Mouse (Mus musculus) midbrain, embryonic 16.5 days (tissue): ENCODE data around the gene Sh3glb2. TPM values are rescaled to one million over a fixed set of nuclear protein-coding genes. Genes with fewer than 3 reads are reported as not detected.

ENCODE experiments used
- ATAC-seq: fragments of 200-750 bp; cut with Nextera tagmentation; 2 replicates; pipeline ENCODE4 v1.8.0; 2017; ENCODE audit warnings: moderate TSS enrichment
- H3K27ac ChIP-seq: fragments of 300-500 bp; sonication (generic); 2 replicates; pipeline ENCODE4 v1.5.1; 2014; ENCODE audit warnings: mild to moderate bottlenecking, low read length, mixed read lengths
- H3K27me3 ChIP-seq: fragments of 300-500 bp; sonication (generic); 2 replicates; pipeline ENCODE4 v1.6.1; 2014; ENCODE audit warnings: low read depth, low read length, mixed read lengths; ENCODE audit not compliant: control insufficient read depth, insufficient read depth
- H3K36me3 ChIP-seq: fragments of 300-500 bp; sonication (generic); 2 replicates; pipeline ENCODE4 v1.6.1; 2014; ENCODE audit warnings: mild to moderate bottlenecking, low read length, moderate library complexity, mixed read lengths; ENCODE audit not compliant: control insufficient read depth, insufficient read depth
- H3K4me1 ChIP-seq: fragments of 300-500 bp; sonication (generic); 2 replicates; pipeline ENCODE4 v1.6.1; 2014; ENCODE audit warnings: mild to moderate bottlenecking, low read length, mixed read lengths; ENCODE audit not compliant: control insufficient read depth, insufficient read depth
- H3K4me2 ChIP-seq: fragments of 300-500 bp; sonication (generic); 2 replicates; pipeline ENCODE4 v1.6.1; 2014; ENCODE audit warnings: mild to moderate bottlenecking, low read length, mixed read lengths
- H3K4me3 ChIP-seq: fragments of 300-500 bp; sonication (generic); 2 replicates; pipeline ENCODE4 v1.5.1; 2014; ENCODE audit warnings: low read depth, mild to moderate bottlenecking, low read length, moderate library complexity, mixed read lengths
- H3K9ac ChIP-seq: fragments of 300-500 bp; sonication (generic); 2 replicates; pipeline ENCODE4 v1.6.1; 2014; ENCODE audit warnings: low read depth, low read length, mixed read lengths
- H3K9me3 ChIP-seq: fragments of 300-500 bp; sonication (generic); replicated peaks from 2 replicates; pipeline ENCODE4 v1.6.1; 2014; ENCODE audit warnings: mild to moderate bottlenecking, low read length, mixed read lengths; ENCODE audit not compliant: control insufficient read depth, poor library complexity, severe bottlenecking
- WGBS: fragments of 180-500 bp; shearing (Covaris S2); extraction: QIAGEN DNeasy Blood & Tissue Kit; methylation state at CpG from one replicate; pipeline ENCODE4 v1.1.7; 2014; 5-methylcytosine and 5-hydroxymethylcytosine counted together
- polyA plus RNA-seq: library from polyadenylated mRNA; unstranded; fragments of >200 nt; fragmentation: Nextera tagmentation; extraction: Ambion mirVana; gene quantifications from 2 replicates; pipeline ENCODE4 v1.2.1, GENCODE M21; 2015

Gene Sh3glb2
- 206 and 218 TPM in 2 replicates for polyA plus RNA-seq

DNA sequence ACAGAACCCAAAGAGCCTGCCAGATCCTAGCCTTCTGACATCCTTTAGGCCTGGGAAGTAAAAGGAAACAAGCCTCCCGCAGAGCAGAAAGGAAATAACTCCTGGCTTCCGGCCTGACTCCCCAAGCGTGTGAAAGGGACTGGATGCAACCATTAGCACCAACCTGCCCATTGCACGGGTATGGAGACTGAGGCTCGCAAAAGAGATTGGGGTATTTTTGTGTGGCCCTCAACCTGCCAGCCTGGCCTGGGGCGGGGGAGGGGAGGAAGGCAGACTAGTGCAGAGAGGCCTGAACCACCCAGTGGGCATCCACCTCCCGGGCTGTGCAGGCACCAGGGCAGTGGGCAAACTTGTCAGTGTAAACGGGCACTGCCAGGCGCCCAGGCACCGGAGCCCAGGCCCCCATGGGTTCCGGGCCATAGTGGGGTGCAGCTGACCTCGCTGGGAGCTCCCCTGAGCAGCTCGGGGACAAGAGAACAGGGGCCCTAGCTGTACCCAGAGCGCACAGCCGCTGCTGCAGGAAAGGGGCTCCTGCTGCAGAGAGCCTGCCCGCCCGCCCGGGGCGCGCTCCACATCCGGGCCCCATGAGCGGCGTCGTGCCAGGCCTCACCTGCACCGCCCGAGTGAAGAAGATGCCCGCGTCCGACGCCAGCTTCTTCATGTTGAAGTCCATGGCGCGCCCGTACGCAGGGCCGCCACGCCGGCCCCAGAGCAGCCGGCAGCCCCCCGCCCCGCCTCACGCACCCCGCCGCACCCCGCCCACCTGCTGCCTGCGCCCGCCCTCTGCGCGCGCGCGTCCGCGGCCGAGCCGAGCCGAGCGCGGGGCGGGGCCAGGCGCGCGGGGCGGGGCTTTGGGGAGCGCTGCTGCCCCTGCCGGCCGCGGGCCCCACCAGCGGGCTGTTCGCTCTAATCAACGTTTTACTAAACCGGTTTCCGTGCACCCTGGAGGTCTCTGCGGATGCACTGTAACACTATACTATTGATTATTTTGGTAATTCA, at the start of gene Sh3glb2:
Gene Sh3glb2, minus strand, starts transcription at position 805 of the 999 bp plus-strand sequence.
- H3K27ac ChIP-seq: peak within 1 kb of the TSS; percentile 78
- H3K4me3 ChIP-seq: peak within 1 kb of the TSS; percentile 83
- peaks cover 19% of the 10 kb centered on the region for H3K4me1 ChIP-seq
- H3K36me3 ChIP-seq: peaks cover 10% of the 10 kb centered on the region; the same call in 1 of the 2 replicates
- peak; percentile 80 for ATAC-seq
- peak within 1 kb of the TSS; percentile 91 for H3K9ac ChIP-seq
- peak within 1 kb of the TSS; percentile 63 for H3K4me2 ChIP-seq
- no peaks in the 10 kb centered on the region for H3K9me3 ChIP-seq
- no peaks in the 10 kb centered on the region for H3K27me3 ChIP-seq
- WGBS: 3% methylated on average over 47 of the region's 73 CpGs

- H3K27me3 ChIP-seq: no peaks in the 10 kb centered on the region
- H3K36me3 ChIP-seq: peaks cover 52% of the 10 kb centered on the region
- H3K9ac ChIP-seq: no peak overlapping the region
- no peaks in the 10 kb centered on the region for H3K9me3 ChIP-seq
- 85% methylated on average over 8 of the region's 8 CpGs for WGBS
- peaks cover 4% of the 10 kb centered on the region; the same call in 1 of the 2 replicates for H3K4me1 ChIP-seq
- no peak for ATAC-seq
- H3K4me2 ChIP-seq: no peak overlapping the region
- H3K4me3 ChIP-seq: no peak overlapping the region
- no peak overlapping the region for H3K27ac ChIP-seq
Measured at GRCm38 (mm10) chr2:30408452-30409100, 49.4 kb upstream of the Sh3glb2 start.

- no peak for ATAC-seq
- Histone ChIP-seq H3K27me3 (no peaks in the 10 kb centered on the region), H3K4me1 (0 out of 2 replicates have a peak, but pooled peaks cover 1% of the 10 kb centered on the region), H3K9ac (no peak overlapping the region), H3K4me3 (no peak overlapping the region), H3K9me3 (no peaks in the 10 kb centered on the region), H3K36me3 (peaks cover 59% of the 10 kb centered on the region), H3K4me2 (no peak overlapping the region), H3K27ac (no peak overlapping the region)
- 95% methylated on average over 10 of the region's 10 CpGs for WGBS
Measured at GRCm38 (mm10) chr2:30407778-30408177, 48.6 kb upstream of the Sh3glb2 start.

DNA sequence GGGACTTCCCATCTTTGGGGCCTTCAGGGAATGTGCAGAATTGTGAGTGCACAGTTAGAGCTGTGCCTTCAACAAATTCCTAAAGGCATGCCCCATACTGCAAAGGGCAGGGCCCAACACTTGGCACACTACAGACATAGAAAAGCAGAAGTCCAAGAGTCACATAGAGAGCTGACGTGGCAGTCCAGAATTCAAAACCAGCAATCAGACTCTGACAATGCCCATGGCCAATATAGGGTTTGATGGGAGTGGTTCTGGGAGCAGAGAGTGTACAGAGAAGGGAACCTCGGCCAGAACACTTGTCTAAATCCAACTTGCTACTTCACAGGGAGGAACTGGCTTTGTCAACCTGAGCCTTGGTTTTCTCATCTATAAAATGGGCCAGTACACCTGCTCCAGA, 48.1 kb upstream of the Sh3glb2 start:
- 98% methylated on average over 2 of the region's 2 CpGs for WGBS
- H3K27me3 ChIP-seq: no peaks in the 10 kb centered on the region
- no peak overlapping the region for H3K27ac ChIP-seq
- no peaks in the 10 kb centered on the region for H3K4me1 ChIP-seq
- H3K4me2 ChIP-seq: no peak overlapping the region
- no peak overlapping the region for H3K9ac ChIP-seq
- no peaks in the 10 kb centered on the region for H3K9me3 ChIP-seq
- ATAC-seq: no peak
- H3K36me3 ChIP-seq: peaks cover 64% of the 10 kb centered on the region
- H3K4me3 ChIP-seq: no peak overlapping the region

DNA sequence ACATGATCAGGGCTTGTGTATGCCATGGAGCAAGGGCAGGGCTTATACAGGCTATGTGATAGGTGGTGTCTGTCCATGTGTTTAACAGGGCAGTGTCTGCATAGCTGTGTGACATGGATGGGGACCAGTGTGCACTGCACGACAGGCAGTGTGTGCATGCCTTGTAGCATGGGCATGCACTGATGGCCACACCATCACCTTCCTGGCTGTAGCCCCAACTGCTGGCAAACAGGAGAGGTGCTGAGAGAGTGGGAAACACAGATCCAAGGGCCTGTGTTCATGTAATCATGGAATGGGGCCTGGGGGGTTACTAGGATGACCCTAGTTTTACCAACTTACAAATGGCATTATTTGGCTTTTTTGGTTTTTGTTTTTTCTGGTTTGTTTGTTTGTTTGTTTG, 44.7 kb upstream of the Sh3glb2 start:
- H3K4me1 ChIP-seq: peaks cover 8% of the 10 kb centered on the region; the same call in 1 of the 2 replicates
- no peak overlapping the region for H3K9ac ChIP-seq
- WGBS: 93% methylated on average over 1 of the region's 1 CpGs
- ATAC-seq: no peak
- H3K36me3 ChIP-seq: peaks cover 54% of the 10 kb centered on the region
- H3K27ac ChIP-seq: no peak overlapping the region
- H3K27me3 ChIP-seq: no peaks in the 10 kb centered on the region
- no peak overlapping the region for H3K4me3 ChIP-seq
- no peaks in the 10 kb centered on the region for H3K9me3 ChIP-seq
- H3K4me2 ChIP-seq: no peak overlapping the region

DNA sequence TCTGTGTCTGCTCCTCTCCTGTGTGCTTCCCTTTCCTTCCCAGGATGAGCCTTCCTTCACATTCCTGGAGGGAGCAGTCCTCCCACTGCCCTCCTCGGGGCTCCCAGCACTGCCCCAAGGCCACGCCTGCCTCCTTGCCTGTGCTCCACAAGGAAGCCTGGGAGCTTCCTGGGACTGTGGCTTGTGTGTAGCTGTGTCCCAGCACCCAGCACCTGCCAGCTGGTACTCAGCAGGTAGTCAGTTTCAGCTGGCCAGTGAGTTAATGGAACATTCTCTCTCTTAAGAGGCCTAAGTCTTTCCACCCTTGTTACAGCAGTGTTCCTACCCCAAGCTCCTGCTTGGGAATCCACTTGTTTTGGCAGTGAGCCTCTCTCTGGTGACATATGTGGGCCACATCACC, 43.7 kb upstream of the Sh3glb2 start:
- Histone ChIP-seq H3K9ac (no peak overlapping the region), H3K4me1 (peaks cover 8% of the 10 kb centered on the region; the same call in 1 of the 2 replicates), H3K9me3 (no peaks in the 10 kb centered on the region), H3K36me3 (peaks cover 52% of the 10 kb centered on the region), H3K27ac (no peak overlapping the region), H3K27me3 (no peaks in the 10 kb centered on the region), H3K4me3 (no peak overlapping the region), H3K4me2 (no peak overlapping the region)
- WGBS: 51% methylated on average over 2 of the region's 2 CpGs
- ATAC-seq: no peak

DNA sequence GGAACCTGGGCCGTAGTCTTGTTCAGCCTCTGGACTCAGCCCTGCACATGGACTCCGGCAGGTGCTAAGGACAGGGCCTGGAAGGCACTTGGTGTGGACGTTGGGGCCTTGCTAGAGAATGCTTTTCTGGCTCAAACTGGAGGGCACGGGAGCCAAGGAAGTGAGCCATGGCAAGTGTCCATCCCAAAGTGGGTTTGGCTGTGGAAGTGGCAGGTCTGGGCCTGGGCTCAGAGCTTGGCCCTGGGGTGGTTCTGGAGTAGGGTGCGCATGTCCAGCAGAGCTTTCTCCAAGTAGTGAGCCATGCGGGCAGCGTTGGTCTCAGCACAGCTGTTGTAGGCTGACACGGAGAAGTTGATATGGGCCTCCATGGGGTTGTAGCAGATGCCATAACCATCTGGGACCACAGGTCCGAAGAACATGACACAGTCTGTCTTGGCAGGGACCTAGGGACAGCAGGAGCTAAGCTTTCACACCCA, 43.3 kb upstream of the Sh3glb2 start:
- WGBS: 91% methylated on average over 9 of the region's 9 CpGs

GRCm38 (mm10) chr2:30401581-30401980, 42.4 kb upstream of the Sh3glb2 start:
- 74% methylated on average over 1 of the region's 1 CpGs for WGBS
- no peak overlapping the region for H3K4me2 ChIP-seq

More for the DNA sequence above, 43.3 kb upstream of the Sh3glb2 start:
- Histone ChIP-seq H3K4me3 (no peak overlapping the region), H3K9me3 (no peaks in the 10 kb centered on the region), H3K9ac (no peak overlapping the region), H3K36me3 (peaks cover 47% of the 10 kb centered on the region), H3K4me2 (no peak overlapping the region), H3K4me1 (peaks cover 8% of the 10 kb centered on the region; the same call in 1 of the 2 replicates), H3K27me3 (no peaks in the 10 kb centered on the region), H3K27ac (no peak overlapping the region)
- ATAC-seq: no peak

More at GRCm38 (mm10) chr2:30401581-30401980, 42.4 kb upstream of the Sh3glb2 start:
- Histone ChIP-seq H3K27me3 (no peaks in the 10 kb centered on the region), H3K36me3 (peaks cover 42% of the 10 kb centered on the region), H3K27ac (no peak overlapping the region), H3K4me1 (peaks cover 8% of the 10 kb centered on the region; the same call in 1 of the 2 replicates), H3K9ac (no peak overlapping the region), H3K9me3 (no peaks in the 10 kb centered on the region), H3K4me3 (no peak overlapping the region)
- no peak for ATAC-seq
